Mouse (Mus musculus): ENCODE data around the gene Lurap1l. TPM values are rescaled to one million over a fixed set of nuclear protein-coding genes. Genes with fewer than 3 reads are reported as not detected.

Gene Lurap1l
- total and polyA plus RNA-seq, 2 experiments from 2014 or later: 5.3 to 6.4 TPM

DNA sequence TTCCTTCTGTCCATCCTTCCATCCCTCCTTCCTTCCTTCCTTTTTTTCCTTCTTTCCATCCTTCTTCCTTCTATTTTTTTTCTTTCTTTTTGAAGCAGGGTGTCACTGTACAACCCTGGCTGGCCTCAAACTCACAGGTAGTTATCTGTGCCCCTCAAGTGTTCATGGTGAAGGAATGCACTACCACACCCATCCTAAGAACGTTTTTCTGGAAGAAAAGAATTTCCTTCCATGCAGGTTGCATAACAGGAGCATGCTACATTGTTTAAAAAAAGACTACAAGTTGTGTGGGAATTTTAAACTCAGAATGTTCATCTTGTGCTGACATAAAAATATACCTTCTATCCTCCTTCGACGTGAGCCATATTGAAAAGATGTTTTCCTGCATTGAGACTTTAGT, 7.4 kb downstream of the Lurap1l start:
- Histone ChIP-seq H3K36me3 (ENCODE audit: insufficient read depth) (no peaks in the 10 kb centered on the region), H3K27me3 (ENCODE audit: insufficient read depth, low read length) (no peaks in the 10 kb centered on the region), H3K4me2 (ENCODE audit: low read depth) (no peak overlapping the region), H3K9me3 (ENCODE audit: low read length) (no peaks in the 10 kb centered on the region), H3K4me1 (ENCODE audit: insufficient read depth) (no peaks in the 10 kb centered on the region), H3K27ac (ENCODE audit: low read depth, low read length) (no peak overlapping the region), H3K4me3 (ENCODE audit: low read depth, low read length) (no peak overlapping the region), H3K9ac (no peak overlapping the region)
- TF ChIP-seq CTCF (IDR thresholded peaks at IDR 0.05; ENCODE audit: low read depth): no peak
- ATAC-seq (no peak), DNase-seq (no peak)
- WGBS: 83% methylated on average over 3 of the region's 3 CpGs

DNA sequence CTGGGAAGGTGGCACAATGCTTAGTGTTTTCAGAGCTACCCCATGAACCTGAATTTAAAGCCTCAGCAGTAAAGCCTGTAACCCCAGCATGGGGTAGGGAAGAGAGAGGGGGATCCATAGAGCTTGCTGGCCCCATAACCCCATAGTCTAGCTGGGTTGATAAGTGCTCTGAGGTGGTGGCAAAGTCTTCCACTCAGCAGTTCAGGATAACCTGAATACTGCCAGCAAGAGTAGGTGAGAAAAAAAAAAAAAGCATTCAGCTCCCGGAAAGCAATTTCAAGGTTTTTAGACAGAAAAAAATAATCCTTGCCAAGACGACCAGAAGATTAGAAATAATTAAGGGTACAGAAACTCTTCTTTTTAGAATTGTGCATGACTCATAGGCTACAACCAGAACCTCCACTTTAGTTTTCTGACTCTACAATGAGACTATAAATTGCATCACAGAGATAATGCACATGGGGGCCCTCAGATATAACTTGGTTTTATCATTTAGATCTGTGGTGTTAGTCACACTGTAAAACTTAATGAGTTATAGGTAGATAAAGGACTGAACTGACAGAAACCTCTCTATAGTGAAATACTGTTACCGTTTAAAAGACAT, 8.2 kb downstream of the Lurap1l start:
- Histone ChIP-seq H3K9ac (no peak overlapping the region), H3K27ac (ENCODE audit: low read depth, low read length) (no peak overlapping the region), H3K36me3 (ENCODE audit: insufficient read depth) (no peaks in the 10 kb centered on the region), H3K4me3 (ENCODE audit: low read depth, low read length) (no peak overlapping the region), H3K9me3 (ENCODE audit: low read length) (no peaks in the 10 kb centered on the region), H3K4me2 (ENCODE audit: low read depth) (no peak overlapping the region), H3K27me3 (ENCODE audit: insufficient read depth, low read length) (no peaks in the 10 kb centered on the region), H3K4me1 (ENCODE audit: insufficient read depth) (no peaks in the 10 kb centered on the region)
- DNase-seq (no peak), ATAC-seq (no peak)
- TF ChIP-seq CTCF (IDR thresholded peaks at IDR 0.05; ENCODE audit: low read depth): no peak
- 43% methylated on average over 3 of the region's 3 CpGs for WGBS

DNA sequence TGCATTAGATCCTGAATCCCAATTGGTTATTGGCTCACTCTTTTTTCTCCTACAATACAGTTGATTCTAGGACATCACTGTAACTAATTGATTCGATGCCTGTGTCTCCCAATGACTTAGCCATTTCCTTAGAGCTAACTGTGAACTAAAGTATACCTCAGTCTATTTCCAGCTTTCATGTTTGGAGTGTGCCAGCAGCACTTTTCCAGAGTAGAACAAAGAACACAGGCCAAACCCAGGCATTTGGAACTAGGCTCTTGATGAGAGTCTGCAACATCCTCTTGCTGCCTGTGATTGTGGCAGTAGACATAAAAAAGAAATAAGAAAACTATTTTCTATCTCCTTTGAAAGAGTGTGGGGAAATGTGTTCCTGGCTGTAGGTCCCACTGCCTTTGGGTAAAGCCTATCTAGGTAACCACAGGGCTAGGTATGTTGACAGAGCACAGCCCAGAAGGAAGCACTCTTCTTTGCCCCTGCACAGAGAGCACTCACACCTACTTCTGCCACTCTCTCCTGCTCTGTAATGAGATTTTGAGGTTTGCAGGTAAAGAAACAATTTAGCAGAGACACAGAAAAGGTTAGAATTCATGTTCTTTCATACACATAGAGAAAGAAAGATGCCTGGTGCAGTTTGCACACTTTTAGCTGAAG, 8.9 kb downstream of the Lurap1l start:
- Histone ChIP-seq H3K27ac (ENCODE audit: low read depth, low read length) (no peak overlapping the region), H3K9me3 (ENCODE audit: low read length) (no peaks in the 10 kb centered on the region), H3K9ac (no peak overlapping the region), H3K4me2 (ENCODE audit: low read depth) (no peak overlapping the region), H3K36me3 (ENCODE audit: insufficient read depth) (no peaks in the 10 kb centered on the region), H3K4me3 (ENCODE audit: low read depth, low read length) (no peak overlapping the region), H3K27me3 (ENCODE audit: insufficient read depth, low read length) (no peaks in the 10 kb centered on the region), H3K4me1 (ENCODE audit: insufficient read depth) (no peaks in the 10 kb centered on the region)
- ATAC-seq (no peak), DNase-seq (no peak)
- TF ChIP-seq CTCF (IDR thresholded peaks at IDR 0.05; ENCODE audit: low read depth): no peak
- WGBS: 73% methylated on average over 1 of the region's 1 CpGs

DNA sequence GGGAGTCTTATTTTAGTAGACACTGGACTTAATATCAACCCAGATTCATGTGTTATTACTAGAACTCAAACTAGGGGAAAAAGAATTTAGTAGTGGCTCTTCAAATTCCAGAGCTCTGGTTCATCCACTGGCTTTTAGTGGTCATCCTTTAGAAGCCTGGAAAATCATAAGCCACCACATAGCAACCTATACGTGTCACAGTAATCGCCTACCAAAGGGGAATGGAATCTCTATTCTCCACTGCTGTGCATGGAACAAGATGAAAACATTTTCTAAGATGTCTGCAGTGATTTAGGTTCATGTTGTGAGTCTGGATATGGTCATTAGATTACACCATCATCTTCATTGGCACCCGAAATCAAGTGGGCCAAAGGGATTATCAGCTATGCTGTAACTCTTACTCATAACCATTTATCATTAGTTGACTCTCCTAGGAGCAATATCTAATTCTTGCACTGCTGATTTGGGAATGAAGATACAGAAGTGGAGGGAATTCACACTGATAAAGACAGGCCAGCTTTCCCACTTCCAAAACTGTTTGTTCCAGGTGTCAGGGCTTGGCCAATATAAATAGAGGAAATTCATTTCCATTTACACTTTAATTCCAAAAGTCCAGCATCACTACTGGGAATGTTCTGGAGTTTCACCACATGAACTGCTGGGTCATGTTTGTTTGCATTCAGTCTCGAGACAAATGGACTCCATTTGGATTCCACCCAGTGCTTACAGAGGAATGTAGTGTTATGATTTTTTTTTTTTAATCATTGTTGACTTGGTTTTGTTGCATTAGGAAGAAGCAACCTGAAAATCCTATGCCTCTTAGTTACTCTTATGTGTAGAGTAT, 11.4 kb downstream of the Lurap1l start:
- ATAC-seq (no peak), DNase-seq (no peak)
- Histone ChIP-seq H3K27ac (ENCODE audit: low read depth, low read length) (no peak overlapping the region), H3K36me3 (ENCODE audit: insufficient read depth) (no peaks in the 10 kb centered on the region), H3K27me3 (ENCODE audit: insufficient read depth, low read length) (no peaks in the 10 kb centered on the region), H3K9me3 (ENCODE audit: low read length) (no peaks in the 10 kb centered on the region), H3K4me2 (ENCODE audit: low read depth) (no peak overlapping the region), H3K9ac (no peak overlapping the region), H3K4me1 (ENCODE audit: insufficient read depth) (0 out of 2 replicates have a peak, but pooled peaks cover 3% of the 10 kb centered on the region), H3K4me3 (ENCODE audit: low read depth, low read length) (no peak overlapping the region)
- TF ChIP-seq CTCF (IDR thresholded peaks at IDR 0.05; ENCODE audit: low read depth): no peak
- 88% methylated on average over 4 of the region's 4 CpGs for WGBS

DNA sequence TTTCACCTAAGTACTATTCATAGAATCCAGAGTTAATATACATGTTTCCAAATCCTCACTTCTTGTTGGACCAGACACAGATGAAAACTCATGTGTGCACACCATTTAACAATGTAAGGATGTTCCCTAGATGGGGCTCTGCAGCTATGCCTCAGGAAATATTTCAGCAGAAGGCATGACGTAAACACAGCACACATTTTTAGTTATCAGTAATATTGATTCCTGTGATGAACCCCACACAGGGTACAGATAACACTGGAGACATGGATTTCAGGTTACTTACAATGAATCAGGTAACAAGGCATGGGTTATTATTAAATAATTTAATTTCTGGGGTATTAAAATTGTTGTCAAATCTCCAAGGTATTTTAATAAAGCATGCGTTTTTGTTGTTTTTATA, 12.2 kb downstream of the Lurap1l start:
- 0 out of 2 replicates have a peak, but pooled peaks cover 3% of the 10 kb centered on the region for H3K4me1 ChIP-seq (ENCODE audit: insufficient read depth)
- H3K9me3 ChIP-seq (ENCODE audit: low read length): no peaks in the 10 kb centered on the region
- no peaks in the 10 kb centered on the region for H3K27me3 ChIP-seq (ENCODE audit: insufficient read depth, low read length)
- 91% methylated on average over 2 of the region's 2 CpGs for WGBS
- no peak overlapping the region for H3K9ac ChIP-seq
- H3K4me2 ChIP-seq (ENCODE audit: low read depth): no peak overlapping the region
- no peak overlapping the region for H3K4me3 ChIP-seq (ENCODE audit: low read depth, low read length)
- no peak overlapping the region for H3K27ac ChIP-seq (ENCODE audit: low read depth, low read length)
- DNase-seq (no peak), ATAC-seq (no peak)
- no peaks in the 10 kb centered on the region for H3K36me3 ChIP-seq (ENCODE audit: insufficient read depth)
- no peak for TF ChIP-seq CTCF (IDR thresholded peaks at IDR 0.05; ENCODE audit: low read depth)

DNA sequence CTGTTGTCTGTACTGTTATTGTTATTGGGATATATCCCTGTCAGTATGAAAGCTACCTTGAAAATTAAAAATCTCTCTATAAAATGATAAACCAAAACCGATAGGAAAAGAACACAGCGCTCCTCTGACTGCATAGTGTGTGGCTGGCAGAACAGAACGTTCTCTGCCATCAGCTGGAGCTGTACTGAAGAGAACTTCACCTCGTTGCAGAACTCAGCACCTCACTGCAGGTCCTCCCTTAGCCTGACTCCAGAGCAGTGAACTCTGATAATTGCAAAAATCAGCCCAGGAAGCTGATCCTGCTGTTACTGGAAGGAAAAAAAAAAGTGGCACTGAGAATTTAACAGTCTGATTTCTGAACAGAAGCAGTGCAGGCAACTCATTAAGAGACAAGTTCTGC, 14.4 kb downstream of the Lurap1l start:
- no peak for DNase-seq
- 0 out of 2 replicates have a peak, but pooled peaks cover 3% of the 10 kb centered on the region for H3K4me1 ChIP-seq (ENCODE audit: insufficient read depth)
- H3K9ac ChIP-seq: no peak overlapping the region
- ATAC-seq: no peak
- no peaks in the 10 kb centered on the region for H3K36me3 ChIP-seq (ENCODE audit: insufficient read depth)
- no peak for TF ChIP-seq CTCF (IDR thresholded peaks at IDR 0.05; ENCODE audit: low read depth)
- no peak overlapping the region for H3K4me2 ChIP-seq (ENCODE audit: low read depth)
- H3K9me3 ChIP-seq (ENCODE audit: low read length): no peaks in the 10 kb centered on the region
- H3K27ac ChIP-seq (ENCODE audit: low read depth, low read length): no peak overlapping the region
- H3K4me3 ChIP-seq (ENCODE audit: low read depth, low read length): no peak overlapping the region
- WGBS: 70% methylated on average over 4 of the region's 4 CpGs
- no peaks in the 10 kb centered on the region for H3K27me3 ChIP-seq (ENCODE audit: insufficient read depth, low read length)

Measured in forebrain, postnatal 0 days (tissue).